Mouse (Mus musculus) intestine, postnatal 0 days (tissue): ENCODE measurements around the gene Rilpl1. TPM values are rescaled to one million over a fixed set of nuclear protein-coding genes. Genes with fewer than 3 reads are reported as not detected.
A peak's percentile ranks its signal among the peaks of the same experiment; 100 is the strongest.
"Not testable (repeated sequence)": the region's sequence is repeated elsewhere in the genome, so short reads cannot be mapped to it uniquely, and the experiment has no call there.

ENCODE experiments used
- ATAC-seq: fragments of 200-750 bp; cut with Nextera tagmentation; 2 replicates; pipeline ENCODE4 v1.8.0; 2017; ENCODE audit warnings: mild to moderate bottlenecking, moderate TSS enrichment, moderate library complexity
- H3K27ac ChIP-seq: fragments of 300-500 bp; sonication (generic); 2 replicates; pipeline ENCODE4 v1.5.1; 2014; ENCODE audit warnings: mild to moderate bottlenecking, low read depth, low read length, moderate library complexity
- H3K27me3 ChIP-seq: fragments of 300-500 bp; sonication (generic); replicated peaks from 2 replicates; pipeline ENCODE4 v1.6.1; 2014; ENCODE audit warnings: low read length, mixed read lengths; ENCODE audit not compliant: control insufficient read depth, insufficient read depth
- H3K36me3 ChIP-seq: fragments of 300-500 bp; sonication (generic); 2 replicates; pipeline ENCODE4 v1.6.1; 2014; ENCODE audit warnings: mild to moderate bottlenecking, moderate library complexity; ENCODE audit not compliant: control insufficient read depth, insufficient read depth
- H3K4me1 ChIP-seq: fragments of 300-500 bp; sonication (generic); replicated peaks from 2 replicates; pipeline ENCODE4 v1.6.1; 2014; ENCODE audit warnings: antibody characterized with exemption, low read length, mixed read lengths; ENCODE audit not compliant: control insufficient read depth, insufficient read depth
- H3K4me2 ChIP-seq: fragments of 300-500 bp; sonication (generic); replicated peaks from 2 replicates; pipeline ENCODE4 v1.6.1; 2014; ENCODE audit warnings: low read depth, mild to moderate bottlenecking, moderate library complexity
- H3K4me3 ChIP-seq: fragments of 300-500 bp; sonication (generic); 2 replicates; pipeline ENCODE4 v1.5.1; 2014; ENCODE audit warnings: low read depth, low read length
- H3K9ac ChIP-seq: fragments of 300-500 bp; sonication (generic); 2 replicates; pipeline ENCODE4 v1.6.1; 2014; ENCODE audit warnings: mild to moderate bottlenecking, low read depth, low read length
- H3K9me3 ChIP-seq: fragments of 300-500 bp; sonication (generic); 2 replicates; pipeline ENCODE4 v1.6.1; 2016; ENCODE audit warnings: mixed run types; ENCODE audit not compliant: control insufficient read depth
- CTCF ChIP-seq: sonication (generic); IDR thresholded peaks from 2 replicates; pipeline ENCODE4 v1.5.1; 2016; ENCODE audit warnings: low read depth, mild to moderate bottlenecking, control low read depth, antibody characterized with exemption, moderate library complexity
- WGBS: fragments of 180-500 bp; shearing (Covaris S2); extraction: QIAGEN DNeasy Blood & Tissue Kit; methylation state at CpG from one replicate; pipeline ENCODE4 v1.1.7; 2014; 5-methylcytosine and 5-hydroxymethylcytosine counted together
- polyA plus RNA-seq: library from polyadenylated mRNA; unstranded; fragments of >200 nt; fragmentation: Nextera tagmentation; extraction: Ambion mirVana; gene quantifications from 2 replicates; pipeline ENCODE4 v1.2.1, GENCODE M21; 2015

Rilpl1 gene
- polyA plus RNA-seq, 1 experiment from 2014 or later = 6.6 TPM

- ATAC-seq = no peak
Measured at GRCm38 (mm10) chr5:124506731-124507359, 24.3 kb downstream of the Rilpl1 start.

GRCm38 (mm10) chr5:124505235-124505634, 26.0 kb downstream of the Rilpl1 start:
- Histone ChIP-seq H3K9me3 (no peaks in the 10 kb centered on the region), H3K27me3 (no peaks in the 10 kb centered on the region), H3K4me1 (no peaks in the 10 kb centered on the region), H3K9ac (no peak overlapping the region), H3K27ac (no peak overlapping the region), H3K4me2 (no peak overlapping the region), H3K4me3 (no peak overlapping the region), H3K36me3 (peaks cover 9% of the 10 kb centered on the region; the same call in 1 of the 2 replicates)
- WGBS = 49% methylated on average over 4 of the region's 4 CpGs
- ATAC-seq = peak; percentile 72
- TF ChIP-seq CTCF = no peak

More at GRCm38 (mm10) chr5:124506731-124507359, 24.3 kb downstream of the Rilpl1 start:
- Histone ChIP-seq H3K36me3 (no peaks in the 10 kb centered on the region), H3K9me3 (no peaks in the 10 kb centered on the region), H3K9ac (no peak overlapping the region), H3K27ac (no peak overlapping the region), H3K27me3 (no peaks in the 10 kb centered on the region), H3K4me2 (no peak overlapping the region), H3K4me3 (no peak overlapping the region), H3K4me1 (no peaks in the 10 kb centered on the region)
- no peak for TF ChIP-seq CTCF
- 32% methylated on average over 10 of the region's 10 CpGs for WGBS

- Histone ChIP-seq H3K4me3 (no peak overlapping the region), H3K27me3 (no peaks in the 10 kb centered on the region), H3K9ac (no peak overlapping the region), H3K4me2 (no peak overlapping the region), H3K9me3 (no peaks in the 10 kb centered on the region), H3K27ac (no peak overlapping the region), H3K36me3 (peaks cover 9% of the 10 kb centered on the region; the same call in 1 of the 2 replicates), H3K4me1 (no peaks in the 10 kb centered on the region)
- no peak for TF ChIP-seq CTCF
- ATAC-seq = no peak
- 69% methylated on average over 14 of the region's 14 CpGs for WGBS
Measured at GRCm38 (mm10) chr5:124503742-124504141, 27.4 kb downstream of the Rilpl1 start.

- Histone ChIP-seq H3K4me1 (no peaks in the 10 kb centered on the region), H3K27me3 (no peaks in the 10 kb centered on the region), H3K27ac (no peak overlapping the region), H3K4me2 (no peak overlapping the region), H3K9ac (no peak overlapping the region), H3K36me3 (peaks cover 10% of the 10 kb centered on the region; the same call in 1 of the 2 replicates), H3K4me3 (no peak overlapping the region), H3K9me3 (no peaks in the 10 kb centered on the region)
- no peak for ATAC-seq
- no peak for TF ChIP-seq CTCF
- 92% methylated on average over 10 of the region's 10 CpGs for WGBS
Measured at GRCm38 (mm10) chr5:124501541-124501940, 29.6 kb downstream of the Rilpl1 start.

GRCm38 (mm10) chr5:124500573-124500972, 30.6 kb downstream of the Rilpl1 start:
- no peaks in the 10 kb centered on the region for H3K9me3 ChIP-seq
- no peaks in the 10 kb centered on the region for H3K4me1 ChIP-seq
- H3K27me3 ChIP-seq = no peaks in the 10 kb centered on the region
- H3K27ac ChIP-seq = no peak overlapping the region
- peaks cover 17% of the 10 kb centered on the region for H3K36me3 ChIP-seq
- ATAC-seq = no peak
- H3K4me2 ChIP-seq = no peak overlapping the region
- no peak overlapping the region for H3K4me3 ChIP-seq
- 85% methylated on average over 3 of the region's 3 CpGs for WGBS
- no peak for TF ChIP-seq CTCF
- H3K9ac ChIP-seq = no peak overlapping the region

- not testable (repeated sequence) for H3K9ac ChIP-seq, H3K27me3 ChIP-seq, H3K4me1 ChIP-seq, H3K9me3 ChIP-seq, H3K4me2 ChIP-seq, H3K27ac ChIP-seq, H3K4me3 ChIP-seq, ATAC-seq
- 84% methylated on average over 2 of the region's 4 CpGs for WGBS
- H3K36me3 ChIP-seq = peaks cover 17% of the 10 kb centered on the region
Measured at GRCm38 (mm10) chr5:124500037-124500436, 31.2 kb downstream of the Rilpl1 start.
